Mouse (Mus musculus): Measurements from ENCODE around the gene Kifc5b.

GRCm38 (mm10) chr17:26956309-26956708 lies 39.4 kb downstream of the Kifc5b start:
- TF ChIP-seq USF1 (IDR thresholded peaks at IDR 0.05; ENCODE audit: low read depth): no peak
- TF ChIP-seq SRF (IDR thresholded peaks at IDR 0.05; ENCODE audit: control insufficient read depth, insufficient read length, low read depth): no peak
- TF ChIP-seq MYOG (IDR thresholded peaks at IDR 0.05; ENCODE audit: control insufficient read depth in 1 of 3, insufficient read depth in 1 of 3, insufficient read length in 2 of 3, low read depth in 2 of 3): no peak
- no peak for TF ChIP-seq TCF12 (IDR thresholded peaks at IDR 0.05; ENCODE audit: insufficient read depth, poor library complexity, severe bottlenecking)
- TF ChIP-seq POLR2AphosphoS2 (IDR thresholded peaks at IDR 0.05; ENCODE audit: insufficient read length, low read depth): no peak
- TF ChIP-seq POLR2A (IDR thresholded peaks at IDR 0.05; ENCODE audit: insufficient read length, low read depth): no peak
- no peak for TF ChIP-seq MYOD1 (IDR thresholded peaks at IDR 0.05; ENCODE audit: control insufficient read depth in 1 of 3, insufficient read length in 2 of 3, low read depth in 2 of 3)
- no peak for TF ChIP-seq E2F4 (IDR thresholded peaks at IDR 0.05; ENCODE audit: insufficient read depth)
- TF ChIP-seq CEBPB (IDR thresholded peaks at IDR 0.05; ENCODE audit: insufficient read depth, poor library complexity, severe bottlenecking): no peak
- TF ChIP-seq MAX (IDR thresholded peaks at IDR 0.05; ENCODE audit: low read depth): no peak
- TF ChIP-seq TCF3 (IDR thresholded peaks at IDR 0.05; ENCODE audit: insufficient read length, low read depth): no peak
